Mouse (Mus musculus) CH12.LX (cell line): ENCODE measurements around the gene Selenok. TPM values are rescaled to one million over a fixed set of nuclear protein-coding genes. Genes with fewer than 3 reads are reported as not detected.

ENCODE experiments used
- DNase-seq: peaks from one replicate; pipeline ENCODE4 v3.0.0-alpha.2; 2013; ENCODE audit errors: extremely low read depth
- H3K27ac ChIP-seq: 2 replicates; pipeline ENCODE4 v1.5.1; 2012; ENCODE audit warnings: low read depth, mild to moderate bottlenecking, control low read depth, moderate library complexity; ENCODE audit not compliant: insufficient read depth
- H3K27me3 ChIP-seq: replicated peaks from 2 replicates; pipeline ENCODE3; 2012; ENCODE audit warnings: inconsistent platforms
- H3K36me3 ChIP-seq, 2 experiments: replicated peaks in 1 of 2; 2 replicates each; pipeline versions ENCODE3 to v1.6.1; 2012; ENCODE audit warnings: inconsistent platforms in 1 of 2, low read length in 1 of 2, mild to moderate bottlenecking in 1 of 2, mixed read lengths in 1 of 2, moderate library complexity in 1 of 2; ENCODE audit not compliant: control insufficient read depth in 1 of 2, insufficient read depth in 1 of 2
- H3K4me1 ChIP-seq, 2 experiments: 2 replicates each; pipeline ENCODE4 v1.6.1; 2012; ENCODE audit warnings: inconsistent platforms in 1 of 2, moderate library complexity in 1 of 2; ENCODE audit not compliant: insufficient read depth in 2 of 2, control insufficient read depth in 1 of 2
- H3K4me2 ChIP-seq: 2 replicates; pipeline ENCODE4 v1.6.1; 2012; ENCODE audit warnings: low read depth, mild to moderate bottlenecking, control low read depth; ENCODE audit not compliant: poor library complexity, insufficient read depth, severe bottlenecking
- H3K4me3 ChIP-seq, 3 experiments: fragments of 150-350 bp in 1 of 3; sonication (generic) in 1 of 3; replicated peaks in 1 of 3; 2 replicates each; pipeline versions ENCODE3 to v1.5.1; 2011 to 2012; ENCODE audit warnings: low read depth in 2 of 3, low read length in 2 of 3, mild to moderate bottlenecking in 2 of 3, moderate library complexity in 2 of 3, control low read depth in 1 of 3, improper control_type of control experiment in 1 of 3, inconsistent platforms in 1 of 3, mixed read lengths in 1 of 3; ENCODE audit not compliant: poor library complexity in 1 of 3
- H3K79me2 ChIP-seq: replicated peaks from 2 replicates; pipeline ENCODE4 v1.6.1; 2012; ENCODE audit warnings: mild to moderate bottlenecking, moderate library complexity; ENCODE audit not compliant: control insufficient read depth, poor library complexity, insufficient read depth, severe bottlenecking; ENCODE audit errors: extremely low read depth
- H3K9ac ChIP-seq: 2 replicates; pipeline ENCODE4 v1.6.1; 2012; ENCODE audit warnings: low read depth, mild to moderate bottlenecking, control low read depth, moderate library complexity; ENCODE audit not compliant: insufficient read depth
- H3K9me3 ChIP-seq: replicated peaks from 2 replicates; pipeline ENCODE3; 2012; ENCODE audit warnings: low read length, inconsistent platforms, mixed read lengths
- CHD2 ChIP-seq: IDR thresholded peaks from 2 replicates; pipeline ENCODE4 v1.6.1; 2011; ENCODE audit warnings: low read length, improper control_type of control experiment
- CTCF ChIP-seq, 2 experiments: IDR thresholded peaks in 1 of 2; conservative IDR thresholded peaks in 1 of 2; 2 replicates each; pipeline ENCODE4 v1.5.1; 2011 to 2012; ENCODE audit warnings: low read depth in 2 of 2, low read length in 2 of 2, improper control_type of control experiment in 1 of 2, inconsistent platforms in 1 of 2, mild to moderate bottlenecking in 1 of 2, moderate library complexity in 1 of 2
- E2F4 ChIP-seq: IDR thresholded peaks from 2 replicates; pipeline ENCODE4 v1.6.1; 2011; ENCODE audit warnings: low read depth, low read length, improper control_type of control experiment; ENCODE audit not compliant: insufficient replicate concordance
- ELF1 ChIP-seq: IDR thresholded peaks from 2 replicates; pipeline ENCODE4 v1.6.1; 2014; ENCODE audit warnings: low read depth, mild to moderate bottlenecking, inconsistent platforms, low read length, improper control_type of control experiment
- EP300 ChIP-seq: IDR thresholded peaks from 2 replicates; pipeline ENCODE4 v1.6.1; 2011; ENCODE audit warnings: low read length, improper control_type of control experiment
- ETS1 ChIP-seq: conservative IDR thresholded peaks from 2 replicates; pipeline ENCODE4 v1.6.1; 2012; ENCODE audit warnings: low read depth, mild to moderate bottlenecking, inconsistent platforms, low read length, improper control_type of control experiment, moderate library complexity
- GABPA ChIP-seq: IDR thresholded peaks from 2 replicates; pipeline ENCODE4 v1.6.1; 2012; ENCODE audit warnings: low read depth, low read length, improper control_type of control experiment, inconsistent platforms; ENCODE audit not compliant: insufficient replicate concordance
- HCFC1 ChIP-seq: IDR thresholded peaks from 2 replicates; pipeline ENCODE4 v1.6.1; 2012; ENCODE audit warnings: low read depth, mild to moderate bottlenecking, inconsistent platforms, low read length, improper control_type of control experiment
- IRF4 ChIP-seq: IDR thresholded peaks from 2 replicates; pipeline ENCODE4 v1.6.1; 2014; ENCODE audit warnings: low read depth, mild to moderate bottlenecking, inconsistent platforms, low read length, improper control_type of control experiment
- JUN ChIP-seq: IDR thresholded peaks from 2 replicates; pipeline ENCODE4 v1.6.1; 2011; ENCODE audit warnings: low read depth, mild to moderate bottlenecking, low read length, improper control_type of control experiment, moderate library complexity; ENCODE audit not compliant: insufficient read depth
- MAX ChIP-seq: IDR thresholded peaks from 2 replicates; pipeline ENCODE4 v1.6.1; 2011; ENCODE audit warnings: low read length, improper control_type of control experiment
- MXI1 ChIP-seq: IDR thresholded peaks from 2 replicates; pipeline ENCODE4 v1.6.1; 2011; ENCODE audit warnings: mild to moderate bottlenecking, low read depth, low read length, improper control_type of control experiment
- NRF1 ChIP-seq: IDR thresholded peaks from 2 replicates; pipeline ENCODE4 v1.6.1; 2014; ENCODE audit warnings: low read depth, mild to moderate bottlenecking, inconsistent platforms, low read length, improper control_type of control experiment, moderate library complexity
- RAD21 ChIP-seq: IDR thresholded peaks from 2 replicates; pipeline ENCODE4 v1.6.1; 2011; ENCODE audit warnings: low read depth, mild to moderate bottlenecking, low read length, improper control_type of control experiment, moderate library complexity
- SIN3A ChIP-seq: IDR thresholded peaks from 2 replicates; pipeline ENCODE4 v1.6.1; 2012; ENCODE audit warnings: low read length, improper control_type of control experiment, inconsistent platforms
- UBTF ChIP-seq: IDR thresholded peaks from 2 replicates; pipeline ENCODE4 v1.6.1; 2012; ENCODE audit warnings: low read depth, mild to moderate bottlenecking, inconsistent platforms, low read length, improper control_type of control experiment, moderate library complexity
- USF1 ChIP-seq: IDR thresholded peaks from 2 replicates; pipeline ENCODE4 v1.6.1; 2014; ENCODE audit warnings: low read depth, mild to moderate bottlenecking, inconsistent platforms, low read length, improper control_type of control experiment
- USF2 ChIP-seq: conservative IDR thresholded peaks from 2 replicates; pipeline ENCODE4 v1.6.1; 2011; ENCODE audit warnings: low read depth, low read length, improper control_type of control experiment
- ZKSCAN1 ChIP-seq: IDR thresholded peaks from 2 replicates; pipeline ENCODE4 v1.6.1; 2012; ENCODE audit warnings: low read depth, inconsistent platforms, low read length, improper control_type of control experiment, borderline replicate concordance
- dilution Hi-C: fragments of 300-500 bp; cut with MboI; formaldehyde crosslinking; loops from 2 replicates; pipeline ENCODE4 v1.14.3; 2020; ENCODE audit warnings: low sequenced_read_pairs; ENCODE audit not compliant: extremely low pct_unique_long_range_greater_than_20kb, extremely low pct_ligation_motif_present
- in situ Hi-C: fragments of 300-500 bp; cut with MboI; formaldehyde crosslinking; loops from 3 replicates; pipeline ENCODE4 v1.14.3; 2019; ENCODE audit warnings: low sequenced_read_pairs, low pct_ligation_motif_present, low pct_unique_long_range_greater_than_20kb, mixed read lengths
- polyA plus RNA-seq: library from polyadenylated mRNA; unstranded; fragments of >175 nt; gene quantifications from 2 replicates; pipeline ENCODE4 v1.2.1, GENCODE M21; 2012; ENCODE audit warnings: low read depth; ENCODE audit not compliant: insufficient read length
- total RNA-seq, 2 experiments: library from RNA; depleted of rRNA; stranded (reverse); fragments of 300-350 nt in 1 of 2; fragments of >200 nt in 1 of 2; gene quantifications; 2 replicates each; pipeline ENCODE4 v1.2.3; 2012 to 2014

Selenok gene
- total and polyA plus RNA-seq, 3 experiments: 48.5 to 83.7 (median 63.0) TPM

DNA sequence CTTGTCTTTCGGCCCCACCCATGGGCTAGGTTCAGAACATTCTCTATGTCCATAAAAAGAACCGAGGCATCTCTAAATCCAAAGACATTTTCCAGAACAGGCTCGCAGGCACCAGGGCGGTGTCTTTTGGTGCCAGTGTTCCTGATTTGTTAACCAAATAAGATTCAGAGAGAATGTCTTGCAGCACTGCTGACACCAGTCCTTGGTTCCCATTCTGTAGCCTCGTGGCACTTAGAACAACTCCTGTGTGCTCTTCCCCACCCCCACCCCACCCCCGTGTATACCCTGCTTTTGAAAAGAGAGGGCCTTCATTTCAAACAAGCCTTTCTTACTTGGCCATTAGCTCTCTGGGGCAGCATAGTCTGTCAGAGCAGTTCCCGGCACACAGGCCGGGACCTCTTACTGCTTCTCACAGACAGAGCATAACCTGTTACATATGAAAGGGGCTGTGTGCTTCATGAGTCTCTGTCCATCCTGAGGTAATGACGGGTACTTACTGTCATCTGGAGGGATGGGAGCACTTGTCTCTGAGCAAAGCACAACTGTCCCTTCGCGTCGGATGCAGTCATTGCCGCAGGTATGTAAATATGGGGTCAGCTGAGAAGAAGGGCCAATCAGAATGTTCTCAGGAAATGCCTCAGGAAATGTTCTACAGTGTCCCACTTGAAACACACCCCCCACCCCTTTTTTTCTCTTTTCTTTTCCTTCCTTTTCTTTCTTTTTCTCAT lies 30.8 kb downstream of the Selenok start (continued):
- TF ChIP-seq UBTF: no peak
- no peak; the same call in 1 of the 2 replicates for TF ChIP-seq NRF1
- TF ChIP-seq ZKSCAN1: no peak
- peak; percentile 82 for TF ChIP-seq USF2
- TF ChIP-seq RAD21: no peak
- no peak for TF ChIP-seq E2F4

DNA sequence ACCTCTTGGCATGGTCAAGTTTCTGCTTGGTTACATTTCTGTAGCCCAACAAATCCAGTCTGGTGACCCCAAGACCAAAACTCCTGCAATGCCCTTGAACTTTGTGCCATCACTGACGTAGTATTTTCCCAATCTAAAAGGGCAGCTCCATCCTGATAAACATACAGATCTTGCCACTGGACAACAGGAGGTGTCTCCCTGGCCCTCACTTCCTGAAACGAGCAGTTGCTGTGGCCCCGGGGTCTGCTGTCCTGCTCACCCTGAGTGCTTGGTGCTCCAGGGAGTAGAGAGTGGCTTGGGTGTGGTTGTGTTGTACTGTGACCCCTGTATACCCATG lies 31.3 kb downstream of the Selenok start:
- DNase-seq: no peak
- in situ Hi-C loops (no loop called here), dilution Hi-C loops (no loop called here)

DNA sequence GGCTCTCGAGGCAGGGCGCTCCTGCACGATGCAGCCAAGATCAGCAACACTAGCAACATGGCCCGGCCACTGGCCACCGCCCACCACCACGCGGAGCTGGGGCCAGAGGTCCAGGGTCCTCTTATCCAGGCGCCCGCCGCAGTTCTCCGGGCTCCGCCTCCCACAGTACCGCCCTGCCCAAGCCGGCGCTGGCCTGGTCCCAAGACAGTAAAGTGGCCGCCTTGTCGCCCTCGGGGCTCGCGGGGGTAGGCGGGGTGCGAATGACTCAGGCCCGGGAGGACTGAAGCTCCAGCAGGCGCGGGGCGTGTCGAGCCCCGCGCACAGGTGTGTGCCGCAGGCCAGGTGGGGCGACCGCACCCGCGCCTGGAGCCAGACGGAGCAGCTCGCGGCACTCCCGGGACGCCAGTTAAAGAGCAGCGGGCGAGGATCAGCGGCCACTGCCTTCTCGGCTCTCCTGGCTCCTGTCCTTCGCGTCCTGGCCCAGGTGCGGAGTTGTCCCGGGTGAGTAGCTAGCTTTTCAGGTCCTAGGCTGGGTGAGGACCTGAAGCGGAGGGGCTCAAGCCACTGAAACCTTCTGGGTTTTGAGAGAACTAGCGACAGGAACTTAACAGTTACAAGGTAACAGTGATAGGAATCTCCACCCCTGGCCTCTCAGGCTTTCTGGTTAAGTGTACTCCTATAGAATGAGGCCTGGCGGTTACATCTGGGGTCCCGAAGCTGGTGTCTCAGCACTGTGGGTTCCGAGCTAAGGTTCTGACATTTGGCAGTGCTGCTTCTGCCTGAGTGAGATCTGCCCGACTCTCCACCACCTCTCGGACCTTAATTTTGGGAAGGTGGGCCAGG lies 40.8 kb downstream of the Selenok start, which contains the start of the genes Il17rb and Chdh:
Il17rb (minus strand) TSS at position 164 of the 843 bp plus-strand sequence.
Chdh (plus strand) TSS at position 291 of the 843 bp plus-strand sequence.
- no peak for DNase-seq
- no peak for TF ChIP-seq ELF1
- no peak for TF ChIP-seq E2F4
- TF ChIP-seq MAX: no peak
- TF ChIP-seq HCFC1: no peak
- no peak for TF ChIP-seq CHD2
- TF ChIP-seq CTCF (conservative IDR thresholded peaks at IDR 0.05 in 1 of 2, IDR thresholded peaks at IDR 0.05 in 1 of 2; ENCODE audit: low read depth in 2 of 2, low read length in 2 of 2): no peak
- no peak for TF ChIP-seq RAD21
- TF ChIP-seq JUN: no peak
- no peak for TF ChIP-seq SIN3A
- TF ChIP-seq USF2: no peak
- TF ChIP-seq MXI1: no peak
- Histone ChIP-seq H3K4me1 (peaks cover 0 to 36% of the 10 kb centered on the region in 2 experiments; a peak in 2 of 4 replicates), H3K4me3 (no peak within 1 kb of the TSS), H3K9me3 (no peaks in the 10 kb centered on the region), H3K79me2 (no peaks in the 10 kb centered on the region), H3K9ac (no peak within 1 kb of the TSS), H3K36me3 (no peaks in the 10 kb centered on the region), H3K27me3 (no peaks in the 10 kb centered on the region), H3K27ac (no peak within 1 kb of the TSS), H3K4me2 (no peak within 1 kb of the TSS)
- in situ Hi-C loops (no loop called here), dilution Hi-C loops (no loop called here)

More for the DNA sequence above, 31.3 kb downstream of the Selenok start:
- Histone ChIP-seq H3K4me1 (peaks cover 10 to 44% of the 10 kb centered on the region in 2 experiments), H3K9ac (peak overlapping the region; percentile 37; the same call in 1 of the 2 replicates), H3K27ac (peak overlapping the region; percentile 59), H3K79me2 (no peaks in the 10 kb centered on the region), H3K4me3 (peak overlapping the region; percentile 31 to 67 (median 58)), H3K27me3 (no peaks in the 10 kb centered on the region), H3K4me2 (peak overlapping the region; percentile 82), H3K36me3 (peaks cover 17 to 38% of the 10 kb centered on the region in 2 experiments), H3K9me3 (no peaks in the 10 kb centered on the region)
- TF ChIP-seq ETS1: no peak
- TF ChIP-seq IRF4: no peak
- TF ChIP-seq SIN3A: peak; percentile 17; the same call in 1 of the 2 replicates
- TF ChIP-seq EP300: no peak
- no peak for TF ChIP-seq HCFC1
- TF ChIP-seq GABPA: no peak
- no peak for TF ChIP-seq USF1
